Mouse (Mus musculus) olfactory bulb, adult 2 months (tissue): ENCODE results near the gene Itgb2l.

ENCODE experiments used
- CTCF ChIP-seq: fragments of 200-500 bp; IDR thresholded peaks from 2 replicates; pipeline ENCODE4 v1.5.1; 2012; ENCODE audit warnings: low read depth, mild to moderate bottlenecking, low read length, moderate library complexity; ENCODE audit not compliant: insufficient read depth
- POLR2A ChIP-seq: fragments of 200-500 bp; IDR thresholded peaks from 2 replicates; pipeline ENCODE4 v1.6.1; 2012; ENCODE audit warnings: mild to moderate bottlenecking, low read depth, low read length, moderate library complexity; ENCODE audit not compliant: insufficient read depth

DNA sequence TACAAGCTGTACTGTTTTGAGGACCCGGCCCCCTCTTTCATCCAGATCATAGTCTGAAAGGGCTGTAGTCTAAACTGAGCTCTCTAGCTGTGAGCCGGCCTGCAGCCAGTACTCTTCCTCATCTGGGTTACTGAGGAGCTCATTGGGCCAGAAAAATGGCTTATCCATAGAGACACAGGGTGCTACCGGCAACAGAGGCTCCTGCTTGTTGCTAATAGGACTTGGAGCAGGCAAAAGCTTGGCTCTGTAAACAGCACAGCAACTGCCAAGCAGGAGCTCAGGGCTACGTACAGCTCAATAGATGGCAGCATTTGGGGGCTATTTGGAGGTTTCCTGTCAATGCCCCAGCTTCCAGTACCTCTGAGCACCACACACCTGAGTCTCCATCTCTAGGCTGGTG, 43.4 kb downstream of the Itgb2l start:
- TF ChIP-seq POLR2A (no peak), CTCF (no peak)
